Mouse (Mus musculus) left cerebral cortex, adult 8-10 months (tissue): ENCODE data around the gene Ugt2a1. TPM values are rescaled to one million over a fixed set of nuclear protein-coding genes. Genes with fewer than 3 reads are reported as not detected.
"Not testable (repeated sequence)": the region's sequence is repeated elsewhere in the genome, so short reads cannot be mapped to it uniquely, and the experiment has no call there.

ENCODE experiments used
- DNase-seq, 2 experiments: peaks; one replicate each; pipeline ENCODE4 v3.0.0; 2022; ENCODE audit warnings: low spot score in 2 of 2
- total RNA-seq, 4 experiments: library from RNA; stranded (reverse); gene quantifications; 2 replicates each; pipeline ENCODE4 v1.2.4; 2022

Ugt2a1 gene
- not detected for total RNA-seq

DNA sequence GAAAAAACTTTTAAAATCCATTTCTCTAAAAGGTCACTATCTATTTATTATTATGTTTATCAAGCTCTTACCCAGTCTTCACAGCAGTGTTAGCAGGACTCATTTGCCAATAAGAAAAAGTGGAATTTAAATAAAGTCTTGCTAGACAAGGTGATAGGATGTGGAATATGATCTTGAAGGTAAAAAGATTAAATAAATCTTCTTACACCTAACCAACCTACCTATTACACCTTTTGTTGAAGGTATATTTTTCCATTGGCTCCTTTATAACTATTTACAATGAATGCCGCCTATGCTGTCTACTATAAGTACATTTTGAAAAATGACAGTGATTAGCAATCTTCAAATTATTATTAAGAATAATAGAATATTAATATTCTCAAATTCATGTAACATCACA lies at the start of gene Ugt2a1:
TSS of gene Ugt2a1 (minus strand) at position 101 of the 400 bp plus-strand sequence.
- no peak for DNase-seq

- DNase-seq: no peak
Observed at GRCm38 (mm10) chr5:87538111-87538510, 47.4 kb upstream of the Ugt2a1 start, which contains the start of gene Sult1b1. Sult1b1 (minus strand) TSS chr5:87538195.

- no peak for DNase-seq
Observed at GRCm38 (mm10) chr5:87535994-87536644, 45.4 kb upstream of the Ugt2a1 start.

GRCm38 (mm10) chr5:87532288-87532687 lies 41.6 kb upstream of the Ugt2a1 start:
- DNase-seq: no peak

DNA sequence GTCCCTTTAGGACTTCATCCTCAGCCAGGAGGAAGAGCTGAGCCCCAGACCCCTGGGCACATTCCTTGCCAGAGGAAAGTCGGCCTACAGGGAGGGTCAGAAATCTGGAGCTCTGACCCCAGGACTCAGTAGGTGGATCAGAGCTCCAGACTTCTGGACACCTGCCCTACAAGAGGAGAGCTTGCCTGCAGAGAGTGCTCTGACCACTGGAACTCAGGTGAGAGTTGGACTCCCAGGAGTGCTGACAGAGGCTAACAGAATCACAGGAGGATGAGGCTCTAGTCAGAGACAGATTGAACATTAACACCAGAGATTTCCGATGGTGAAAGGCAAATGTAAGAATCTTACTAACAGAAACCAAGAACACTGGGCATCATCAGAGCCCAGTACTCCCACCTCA lies 32.9 kb upstream of the Ugt2a1 start:
- not testable (repeated sequence) for DNase-seq

GRCm38 (mm10) chr5:87505776-87506458 lies 15.2 kb upstream of the Ugt2a1 start:
- DNase-seq: no peak

DNA sequence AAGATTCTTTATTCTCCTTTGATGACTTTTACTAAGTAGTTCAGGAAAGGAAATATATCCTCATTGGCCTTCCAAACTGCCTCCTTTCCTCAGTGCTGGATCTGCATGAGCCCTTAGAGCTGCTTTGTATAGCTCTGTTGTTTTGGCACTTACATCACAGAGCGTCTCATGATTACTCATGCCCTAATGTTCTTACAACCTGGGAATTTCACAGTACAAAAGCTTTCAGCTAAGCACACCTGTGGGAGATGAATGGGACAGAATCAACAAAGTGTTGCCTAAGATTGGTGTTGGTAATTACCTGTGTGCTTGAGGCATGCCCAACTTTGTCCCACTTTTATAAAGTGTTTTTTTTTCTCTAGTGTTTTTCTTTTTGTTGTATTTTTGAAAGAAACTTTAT lies 12.0 kb upstream of the Ugt2a1 start:
- DNase-seq: no peak

DNA sequence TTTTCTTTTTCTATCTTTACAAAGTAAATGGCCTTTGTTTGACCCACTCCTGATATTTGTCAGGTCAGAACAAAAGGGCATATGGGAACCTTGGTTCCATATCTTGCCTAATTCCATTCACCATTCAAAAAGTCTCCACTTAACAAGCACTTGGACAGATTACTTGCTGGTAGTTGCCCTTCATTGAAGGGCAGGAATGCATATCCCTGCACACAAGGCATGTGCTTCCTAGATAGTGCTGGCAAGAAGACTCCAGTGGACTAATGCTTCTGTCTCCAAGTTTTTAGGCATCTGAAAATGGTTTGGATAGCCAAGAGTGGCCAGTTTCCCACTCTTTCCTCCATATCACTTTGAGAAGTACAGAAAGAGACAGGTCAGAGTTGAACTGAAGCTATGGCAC lies 8.7 kb upstream of the Ugt2a1 start:
- DNase-seq: no peak

DNA sequence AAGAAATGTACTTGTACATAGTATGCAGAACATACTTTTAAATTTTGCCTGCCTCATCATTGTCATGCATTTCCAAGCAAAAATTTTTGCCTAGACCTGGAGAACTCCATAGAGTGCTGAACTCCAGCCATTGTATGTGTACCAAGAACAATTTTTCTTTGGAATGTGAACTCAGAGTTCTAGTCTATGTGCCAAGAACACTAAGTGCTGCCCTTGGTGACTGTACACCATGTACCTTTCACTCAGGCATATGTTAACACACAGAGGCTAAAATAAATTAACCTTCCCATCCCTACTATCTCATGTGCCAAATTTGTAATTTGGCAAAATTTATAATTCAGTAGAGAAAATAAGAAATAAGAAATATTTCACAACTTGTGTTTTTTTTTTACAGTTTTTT lies 8.3 kb upstream of the Ugt2a1 start:
- DNase-seq: no peak

- DNase-seq: not testable (repeated sequence)
Observed at GRCm38 (mm10) chr5:87486706-87487105, 4.0 kb downstream of the Ugt2a1 start, which contains the start of gene Gm43638. Gm43638 (minus strand) TSS chr5:87486806.

GRCm38 (mm10) chr5:87482160-87482559 lies 8.5 kb downstream of the Ugt2a1 start, which contains the start of gene Ugt2a2:
Ugt2a2 (minus strand) TSS chr5:87482260.
- DNase-seq: no peak

- DNase-seq: no peak
Observed at GRCm38 (mm10) chr5:87458810-87459209, 31.9 kb downstream of the Ugt2a1 start.

DNA sequence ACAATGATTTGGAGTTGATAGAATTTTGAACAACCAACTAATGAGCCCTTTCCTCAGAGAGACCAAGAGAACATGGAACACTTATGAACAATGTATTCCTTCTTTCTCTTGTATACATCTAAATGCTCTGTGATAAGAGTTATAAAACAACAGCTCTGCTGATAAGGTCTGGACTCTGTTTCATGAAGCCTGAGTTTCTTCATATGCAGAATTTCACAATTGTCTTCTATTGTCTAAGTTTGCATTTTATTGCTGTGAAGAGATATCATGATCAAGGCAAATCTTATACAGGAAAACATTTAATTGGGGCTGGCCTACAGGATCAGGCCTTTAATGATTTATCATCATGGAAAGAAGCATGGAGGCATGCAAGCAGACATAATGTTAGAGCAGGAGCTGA lies 33.0 kb downstream of the Ugt2a1 start:
- DNase-seq: no peak

DNA sequence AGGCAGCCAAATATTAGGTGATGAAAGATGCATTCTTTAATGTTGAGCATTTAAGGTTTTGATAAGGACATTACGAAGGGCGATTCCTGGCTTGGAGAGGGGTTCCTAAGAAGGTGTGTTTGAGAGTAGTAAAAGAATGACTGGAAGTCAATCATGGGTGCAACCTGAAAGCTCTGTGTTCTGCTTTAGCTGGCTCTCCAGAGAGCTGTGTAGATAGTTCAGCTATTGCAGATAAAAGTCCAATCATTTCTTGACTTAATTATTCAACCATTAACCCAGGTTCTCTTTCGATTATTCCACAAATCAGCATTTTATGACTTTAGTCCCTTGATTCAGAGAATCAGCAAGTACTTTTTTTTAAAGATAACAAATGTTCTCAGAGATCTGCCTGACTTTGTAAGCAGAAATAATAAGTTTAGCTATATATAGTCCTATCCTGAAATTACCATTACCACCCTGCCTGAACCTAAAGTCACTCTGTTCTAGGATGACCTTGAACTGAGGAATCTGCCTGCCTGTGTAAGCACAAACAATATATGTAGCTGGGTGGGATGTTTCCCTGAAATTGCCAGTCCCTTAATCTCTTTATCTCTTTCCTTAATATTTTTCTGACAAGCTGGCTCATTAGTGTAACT lies 34.3 kb downstream of the Ugt2a1 start:
- DNase-seq: no peak

DNA sequence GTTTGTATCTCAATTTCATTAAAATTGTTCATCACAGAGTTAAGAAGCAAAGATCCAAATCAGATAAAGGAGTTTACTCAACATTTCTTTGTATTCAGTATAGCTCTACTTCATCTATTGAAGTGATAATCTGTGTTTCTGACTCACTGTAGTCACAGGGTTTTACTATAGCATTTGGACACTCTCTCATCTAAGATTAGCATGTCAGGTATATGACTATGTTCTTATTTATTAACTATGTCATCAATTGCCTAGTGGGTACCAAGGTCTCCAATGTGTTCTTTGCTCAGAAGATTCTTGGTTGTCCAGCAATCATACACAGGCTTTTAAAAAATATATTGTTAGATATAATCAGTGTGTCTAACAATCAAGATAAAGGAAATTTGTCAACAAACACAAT lies 35.2 kb downstream of the Ugt2a1 start:
- DNase-seq: no peak

- DNase-seq: not testable (repeated sequence)
Observed at GRCm38 (mm10) chr5:87452514-87452913, 38.2 kb downstream of the Ugt2a1 start.

DNA sequence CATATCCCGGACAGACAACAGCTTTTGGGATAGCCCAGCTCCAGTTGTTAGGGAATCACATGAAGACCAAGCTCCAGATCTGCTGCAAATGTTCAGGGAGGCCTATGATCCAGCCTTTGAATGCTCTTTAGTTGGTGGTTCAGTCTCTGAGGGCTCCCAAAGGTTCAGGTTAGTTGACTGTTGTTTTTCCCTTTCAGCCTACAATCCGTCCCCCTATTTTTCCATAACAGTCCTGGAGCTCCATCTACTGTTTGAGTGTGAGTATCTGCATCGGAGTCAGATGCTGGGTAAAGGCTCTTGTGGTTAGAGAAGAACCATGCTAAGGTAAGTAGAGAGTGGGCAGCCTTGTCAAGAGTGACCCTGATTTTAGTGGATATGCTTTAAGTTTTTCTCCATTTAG lies 54.4 kb downstream of the Ugt2a1 start:
- DNase-seq: no peak

DNA sequence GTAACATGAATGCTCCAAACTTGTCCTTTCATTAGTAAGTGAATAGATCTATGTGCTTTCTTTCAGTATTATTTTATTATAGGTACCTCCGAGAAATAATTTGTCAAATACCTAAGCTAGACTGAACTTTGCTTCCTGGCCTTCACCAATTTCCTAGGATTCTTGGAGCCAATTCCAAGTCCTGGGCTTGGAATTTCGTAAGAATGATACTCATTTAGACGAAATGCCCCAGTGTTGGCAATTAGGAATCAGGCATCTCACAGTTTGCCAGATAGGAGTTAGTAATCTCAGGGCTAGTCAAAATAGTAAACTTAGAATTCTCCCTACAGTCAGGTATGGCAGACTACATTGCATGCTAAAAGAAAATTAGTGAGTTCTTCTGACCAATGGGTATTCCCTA lies 65.0 kb downstream of the Ugt2a1 start:
- DNase-seq: no peak

- not testable (repeated sequence) for DNase-seq
Observed at GRCm38 (mm10) chr5:87424041-87424440, 66.6 kb downstream of the Ugt2a1 start, which contains the start of gene Ugt2b38. Ugt2b38 (minus strand) TSS chr5:87424203.
